Mouse (Mus musculus) liver, postnatal 0 days (tissue): ENCODE measurements at regions not wholly inside any gene's neighbourhood (a gene's known extent, or its start where the extent isn't known, plus 50 kb on each side); places are given as distances from the start of the nearest gene placed in this dataset.

Source experiments
- ATAC-seq: fragments of 200-750 bp; cut with Nextera tagmentation; 2 replicates; pipeline ENCODE4 v1.8.0; 2017; ENCODE audit warnings: mild to moderate bottlenecking, moderate library complexity
- DNase-seq: peaks from one replicate; pipeline ENCODE4 v3.0.0-alpha.2; 2016
- H3K27ac ChIP-seq: fragments of 300-500 bp; sonication (generic); 2 replicates; pipeline ENCODE4 v1.5.1; 2014; ENCODE audit warnings: antibody characterized with exemption, moderate library complexity, mild to moderate bottlenecking, low read depth
- H3K27me3 ChIP-seq: fragments of 300-500 bp; sonication (generic); 2 replicates; pipeline ENCODE4 v1.6.1; 2014; ENCODE audit warnings: low read length, control low read depth, mixed read lengths; ENCODE audit not compliant: insufficient read depth
- H3K36me3 ChIP-seq: fragments of 300-500 bp; sonication (generic); replicated peaks from 2 replicates; pipeline ENCODE4 v1.6.1; 2014; ENCODE audit warnings: mild to moderate bottlenecking, control low read depth, low read length, moderate library complexity, mixed read lengths; ENCODE audit not compliant: insufficient read depth
- H3K4me1 ChIP-seq: fragments of 300-500 bp; sonication (generic); 2 replicates; pipeline ENCODE4 v1.6.1; 2014; ENCODE audit warnings: antibody characterized with exemption, mild to moderate bottlenecking, control low read depth; ENCODE audit not compliant: insufficient read depth
- H3K4me2 ChIP-seq: fragments of 300-500 bp; sonication (generic); 2 replicates; pipeline ENCODE4 v1.6.1; 2014; ENCODE audit warnings: low read depth, mild to moderate bottlenecking, low read length, moderate library complexity, mixed read lengths
- H3K4me3 ChIP-seq: fragments of 300-500 bp; sonication (generic); 2 replicates; pipeline ENCODE4 v1.5.1; 2014; ENCODE audit warnings: low read depth, low read length
- H3K9ac ChIP-seq: fragments of 300-500 bp; sonication (generic); replicated peaks from 2 replicates; pipeline ENCODE4 v1.6.1; 2014; ENCODE audit warnings: mild to moderate bottlenecking, moderate library complexity
- H3K9me3 ChIP-seq: fragments of 300-500 bp; sonication (generic); 2 replicates; pipeline ENCODE4 v1.6.1; 2016; ENCODE audit warnings: mild to moderate bottlenecking, control low read depth, low read length, mixed read lengths
- CTCF ChIP-seq: sonication (generic); IDR thresholded peaks from 2 replicates; pipeline ENCODE4 v1.5.1; 2016; ENCODE audit warnings: antibody characterized with exemption, low read depth
- EP300 ChIP-seq: IDR thresholded peaks from 2 replicates; pipeline ENCODE4 v1.6.1; 2016; ENCODE audit warnings: antibody characterized with exemption, low read depth, mild to moderate bottlenecking
- WGBS: fragments of 180-500 bp; shearing (Covaris S2); extraction: QIAGEN DNeasy Blood & Tissue Kit; methylation state at CpG from one replicate; pipeline ENCODE4 v1.1.7; 2014; ENCODE audit not compliant: insufficient replicate concordance; 5-methylcytosine and 5-hydroxymethylcytosine counted together

DNA sequence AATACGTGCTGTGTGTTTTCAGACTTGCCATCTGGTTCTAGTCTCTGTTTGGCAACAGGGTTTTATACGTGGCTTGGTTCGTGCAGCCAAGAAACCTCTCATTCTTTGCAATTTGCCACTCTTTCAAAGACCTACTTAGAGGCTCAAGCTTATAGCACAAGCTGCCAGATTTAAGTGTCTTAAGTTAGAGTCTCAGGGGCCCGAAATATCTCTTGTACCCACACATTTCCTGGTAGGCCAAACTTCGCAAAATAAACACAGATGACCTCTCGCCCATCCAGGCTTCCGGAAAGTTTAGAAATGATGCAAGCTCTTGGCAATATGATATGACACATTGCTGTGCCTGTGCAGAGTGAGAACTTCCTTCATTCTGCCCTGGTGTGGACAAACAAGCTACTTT is 54.8 kb upstream of the Fndc3b start:
- no peak overlapping the region for H3K4me3 ChIP-seq
- DNase-seq (peak; percentile 51), ATAC-seq (peak; percentile 94)
- no peaks in the 10 kb centered on the region for H3K36me3 ChIP-seq
- H3K27ac ChIP-seq, result peak overlapping the region; percentile 92
- H3K4me2 ChIP-seq, result 0 out of 2 replicates have a peak overlapping the region, but pooled peaks have one; percentile 20
- peaks cover 12% of the 10 kb centered on the region for H3K4me1 ChIP-seq
- no peaks in the 10 kb centered on the region for H3K9me3 ChIP-seq
- no peak overlapping the region for H3K9ac ChIP-seq
- no peak for TF ChIP-seq CTCF
- TF ChIP-seq EP300, result peak; percentile 89
- H3K27me3 ChIP-seq, result no peaks in the 10 kb centered on the region
- WGBS, result 29% methylated on average over 7 of the region's 7 CpGs

DNA sequence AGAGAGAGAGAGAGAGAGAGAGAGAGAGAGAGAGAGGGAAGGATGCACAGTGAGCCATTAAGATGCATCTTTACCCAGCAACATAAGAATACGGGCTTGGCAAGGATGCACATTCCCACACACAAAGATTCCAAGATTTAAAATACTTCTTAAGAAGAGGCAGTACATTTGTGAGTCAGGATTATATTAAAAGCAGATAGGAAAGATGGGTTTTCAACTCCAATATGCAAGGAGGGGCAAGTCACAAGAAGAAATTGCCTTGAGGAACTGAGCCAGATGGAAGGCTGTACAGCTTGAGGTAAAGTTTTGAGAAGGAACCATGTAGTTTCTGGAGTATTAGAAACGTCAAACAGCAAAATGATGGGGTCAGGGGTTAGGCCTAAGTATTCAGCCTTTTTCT is 53.4 kb upstream of the Fndc3b start:
- TF ChIP-seq EP300, result no peak
- no peak for TF ChIP-seq CTCF
- Histone ChIP-seq H3K9me3 (no peaks in the 10 kb centered on the region), H3K27me3 (no peaks in the 10 kb centered on the region), H3K9ac (no peak overlapping the region), H3K4me2 (no peak overlapping the region), H3K27ac (no peak overlapping the region), H3K4me3 (no peak overlapping the region), H3K36me3 (no peaks in the 10 kb centered on the region), H3K4me1 (peaks cover 12% of the 10 kb centered on the region)
- 69% methylated on average over 2 of the region's 2 CpGs for WGBS
- no peak for ATAC-seq
- no peak for DNase-seq

DNA sequence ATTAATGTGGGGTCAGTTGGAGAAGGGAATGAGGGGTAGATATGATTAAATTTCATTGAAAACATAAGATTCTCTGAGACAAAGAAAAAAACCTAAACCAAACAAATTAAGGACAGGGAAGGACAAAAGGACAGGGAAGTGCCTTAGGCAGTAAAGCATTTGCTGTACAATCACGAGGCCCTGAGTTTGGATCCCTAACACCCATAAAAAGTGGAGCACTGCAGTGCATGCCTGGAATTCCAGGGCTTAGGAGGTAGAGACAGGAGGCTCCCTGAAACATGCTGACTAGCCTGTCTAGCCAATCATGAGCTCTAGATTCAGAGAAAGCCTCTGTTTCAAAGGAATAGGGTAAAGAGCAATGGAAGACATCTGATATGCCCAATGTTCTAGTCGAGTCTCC is 49.9 kb upstream of the Fndc3b start:
- WGBS, result 64% methylated on average over 2 of the region's 2 CpGs

More for the DNA sequence above, 49.9 kb upstream of the Fndc3b start:
- ATAC-seq (no peak), DNase-seq (no peak)
- Histone ChIP-seq H3K36me3 (no peaks in the 10 kb centered on the region), H3K4me3 (no peak overlapping the region), H3K4me1 (0 out of 2 replicates have a peak, but pooled peaks cover 2% of the 10 kb centered on the region), H3K27ac (no peak overlapping the region), H3K9me3 (no peaks in the 10 kb centered on the region), H3K4me2 (no peak overlapping the region), H3K27me3 (no peaks in the 10 kb centered on the region), H3K9ac (no peak overlapping the region)
- TF ChIP-seq EP300 (no peak), CTCF (no peak)
